Mouse (Mus musculus): ENCODE results near the gene Steap3.
A peak's percentile ranks its signal among the peaks of the same experiment; 100 is the strongest.

Steap3 gene

DNA sequence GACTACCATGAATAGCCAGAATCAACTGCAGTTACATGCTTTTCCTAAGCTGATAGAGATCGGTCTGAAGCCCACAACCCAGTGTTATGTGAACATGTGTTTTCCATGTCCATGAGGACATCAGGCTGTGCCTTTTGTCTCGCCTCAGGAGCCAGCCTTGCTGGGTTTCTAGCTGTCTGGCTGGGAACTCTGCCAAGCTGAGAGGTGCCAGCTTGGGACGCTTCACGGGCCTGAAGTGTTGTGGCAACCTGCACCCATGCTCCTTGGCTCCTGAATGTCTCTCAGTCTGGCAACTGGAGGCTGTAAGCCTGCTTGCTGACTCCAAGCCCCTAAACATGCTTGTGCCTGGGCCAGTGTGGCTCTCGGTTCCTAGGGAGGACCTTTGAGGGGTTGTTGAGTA lies 130.0 kb downstream of the Steap3 start:
- peak in 1 of 2 experiments; percentile 28 for DNase-seq
